Mouse (Mus musculus) liver, embryonic 13.5 days (tissue): ENCODE measurements around the gene Rps19bp1. TPM values are rescaled to one million over a fixed set of nuclear protein-coding genes. Genes with fewer than 3 reads are reported as not detected.
A peak's percentile ranks its signal among the peaks of the same experiment; 100 is the strongest.

Source experiments
- ATAC-seq: fragments of 200-750 bp; cut with Nextera tagmentation; 2 replicates; pipeline ENCODE4 v1.8.0; 2017; ENCODE audit warnings: low read depth, mild to moderate bottlenecking, moderate number of reproducible peaks, moderate library complexity
- DNase-seq: peaks from one replicate; pipeline ENCODE4 v3.0.0; 2022
- H3K27ac ChIP-seq: fragments of 300-500 bp; sonication (generic); 2 replicates; pipeline ENCODE4 v1.5.1; 2015; ENCODE audit warnings: moderate library complexity, mild to moderate bottlenecking, inconsistent platforms
- H3K27me3 ChIP-seq: fragments of 300-500 bp; sonication (generic); 2 replicates; pipeline ENCODE4 v1.6.1; 2015; ENCODE audit warnings: mild to moderate bottlenecking, inconsistent platforms
- H3K36me3 ChIP-seq: fragments of 300-500 bp; sonication (generic); 2 replicates; pipeline ENCODE4 v1.6.1; 2015; ENCODE audit warnings: mild to moderate bottlenecking, inconsistent platforms
- H3K4me1 ChIP-seq: fragments of 300-500 bp; sonication (generic); replicated peaks from 2 replicates; pipeline ENCODE4 v1.6.1; 2015; ENCODE audit warnings: inconsistent platforms
- H3K4me2 ChIP-seq: fragments of 300-500 bp; sonication (generic); 2 replicates; pipeline ENCODE4 v1.6.1; 2015; ENCODE audit warnings: inconsistent platforms, mild to moderate bottlenecking, moderate library complexity
- H3K4me3 ChIP-seq: fragments of 300-500 bp; sonication (generic); replicated peaks from 2 replicates; pipeline ENCODE4 v1.5.1; 2015; ENCODE audit warnings: mild to moderate bottlenecking, inconsistent platforms
- H3K9ac ChIP-seq: fragments of 300-500 bp; sonication (generic); 2 replicates; pipeline ENCODE4 v1.6.1; 2015; ENCODE audit warnings: mild to moderate bottlenecking, inconsistent platforms
- H3K9me3 ChIP-seq: fragments of 300-500 bp; sonication (generic); replicated peaks from 2 replicates; pipeline ENCODE4 v1.6.1; 2016; ENCODE audit warnings: inconsistent platforms
- WGBS: fragments of 180-500 bp; shearing (Covaris S2); methylation state at CpG from one replicate; pipeline ENCODE4 v1.1.7; 2015; ENCODE audit not compliant: insufficient replicate concordance; 5-methylcytosine and 5-hydroxymethylcytosine counted together
- polyA plus RNA-seq: library from polyadenylated mRNA; unstranded; fragments of >200 nt; fragmentation: Nextera tagmentation; extraction: Ambion mirVana; gene quantifications from 2 replicates; pipeline ENCODE4 v1.2.1, GENCODE M21; 2015

Gene Rps19bp1
- polyA plus RNA-seq, 1 experiment from 2014 or later = 39.6 TPM

- Histone ChIP-seq H3K4me1 (peaks cover 25% of the 10 kb centered on the region), H3K4me3 (no peak overlapping the region), H3K27me3 (peaks cover 10% of the 10 kb centered on the region), H3K4me2 (no peak overlapping the region), H3K9ac (no peak overlapping the region), H3K27ac (no peak overlapping the region), H3K9me3 (no peaks in the 10 kb centered on the region), H3K36me3 (no peaks in the 10 kb centered on the region)
- DNase-seq = no peak
- WGBS = 14% methylated on average over 10 of the region's 10 CpGs
- ATAC-seq = no peak
Observed at GRCm38 (mm10) chr15:80215716-80216479, 48.2 kb downstream of the Rps19bp1 start.

DNA sequence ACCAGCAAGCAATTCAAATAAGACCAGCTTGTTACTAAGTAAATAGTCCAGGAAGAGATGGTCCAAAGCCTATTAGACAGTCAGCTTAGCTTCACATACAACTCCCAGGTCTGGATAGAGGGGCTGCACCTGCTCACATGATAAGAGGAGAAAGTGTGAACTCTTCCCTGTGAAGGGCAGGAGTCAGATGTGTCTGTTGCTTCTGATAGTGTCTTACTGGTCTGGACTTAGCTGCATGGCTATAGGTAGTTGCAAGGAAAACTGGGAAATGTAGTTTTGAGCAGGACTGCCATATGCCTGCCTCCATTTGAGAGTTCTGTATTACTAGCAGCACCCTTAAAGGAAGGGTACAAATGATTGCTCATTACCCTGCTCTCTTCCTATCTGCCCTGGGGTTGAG is 50.4 kb downstream of the Rps19bp1 start:
- no peaks in the 10 kb centered on the region for H3K36me3 ChIP-seq
- ATAC-seq = peak; percentile 82
- no peak overlapping the region for H3K9ac ChIP-seq
- no peak for DNase-seq
- no peaks in the 10 kb centered on the region for H3K9me3 ChIP-seq
- no peak overlapping the region for H3K4me2 ChIP-seq
- H3K27me3 ChIP-seq = peaks cover 14% of the 10 kb centered on the region
- H3K4me3 ChIP-seq = no peak overlapping the region
- H3K4me1 ChIP-seq = peaks cover 14% of the 10 kb centered on the region
- H3K27ac ChIP-seq = no peak overlapping the region

Other genes with a start within 250 kb of the Rps19bp1 start
- 0.63 and 0.76 TPM in 2 replicates for gene Pdgfb, start 249.3 kb downstream of the Rps19bp1 start, polyA plus RNA-seq
- gene Syngr1, start 173.0 kb downstream of the Rps19bp1 start, polyA plus RNA-seq = 16.0 and 20.5 TPM in 2 replicates
- 807 and 835 TPM in 2 replicates for gene Rpl3, start 172.4 kb downstream of the Rps19bp1 start, polyA plus RNA-seq
- 12.5 and 12.9 TPM in 2 replicates for gene Tab1, start 131.2 kb downstream of the Rps19bp1 start, polyA plus RNA-seq
- gene Mgat3, start 90.6 kb downstream of the Rps19bp1 start, polyA plus RNA-seq = 0.44 and 0.58 TPM in 2 replicates
- 18.4 and 21.5 TPM in 2 replicates for gene Mief1, start 30.3 kb downstream of the Rps19bp1 start, polyA plus RNA-seq
- not detected in 2 replicates for gene AC140267.1, start 28.5 kb downstream of the Rps19bp1 start, polyA plus RNA-seq
- gene Atf4, start 9.1 kb downstream of the Rps19bp1 start, polyA plus RNA-seq = 138 and 152 TPM in 2 replicates
- not detected in 2 replicates for gene Cacna1i, start 22.9 kb upstream of the Rps19bp1 start, polyA plus RNA-seq